Mouse (Mus musculus): ENCODE measurements around the gene Slc4a4. TPM values are rescaled to one million over a fixed set of nuclear protein-coding genes. Genes with fewer than 3 reads are reported as not detected.

Slc4a4 gene
- polyA plus RNA-seq, 1 experiment from 2014 or later = 26.1 TPM

- H3K4me3 ChIP-seq (replicated peaks; ENCODE audit: low read depth, low read length) = no peak overlapping the region
- H3K4me1 ChIP-seq (replicated peaks; ENCODE audit: insufficient read depth, low read length) = no peaks in the 10 kb centered on the region
- TF ChIP-seq CTCF (IDR thresholded peaks at IDR 0.05; ENCODE audit: low read depth) = no peak
- no peak overlapping the region for H3K27ac ChIP-seq
- H3K36me3 ChIP-seq (ENCODE audit: insufficient read depth, low read length) = no peaks in the 10 kb centered on the region
- DNase-seq (ENCODE audit: low spot score) = no peak
- H3K4me2 ChIP-seq (ENCODE audit: low read length) = no peak overlapping the region
- no peaks in the 10 kb centered on the region for H3K27me3 ChIP-seq (ENCODE audit: insufficient read depth, low read length)
- H3K9ac ChIP-seq (ENCODE audit: low read depth, low read length) = no peak overlapping the region
- 95% methylated on average over 6 of the region's 6 CpGs for whole genome bisulfite sequencing
- no peaks in the 10 kb centered on the region for H3K9me3 ChIP-seq (replicated peaks; ENCODE audit: low read length)
- ATAC-seq (replicated peaks; ENCODE audit: low FRiP score, low read depth) = no peak
These were observed 110.7 kb downstream of the Slc4a4 start for GRCm38 (mm10) chr5:88997277-88997676.

GRCm38 (mm10) chr5:88999793-89000192 lies 113.2 kb downstream of the Slc4a4 start:
- no peaks in the 10 kb centered on the region for H3K27me3 ChIP-seq (ENCODE audit: insufficient read depth, low read length)
- H3K36me3 ChIP-seq (ENCODE audit: insufficient read depth, low read length) = no peaks in the 10 kb centered on the region
- ATAC-seq (replicated peaks; ENCODE audit: low FRiP score, low read depth) (no peak), DNase-seq (ENCODE audit: low spot score) (no peak)
- H3K9ac ChIP-seq (ENCODE audit: low read depth, low read length) = no peak overlapping the region
- H3K27ac ChIP-seq = no peak overlapping the region
- no peaks in the 10 kb centered on the region for H3K9me3 ChIP-seq (replicated peaks; ENCODE audit: low read length)
- H3K4me2 ChIP-seq (ENCODE audit: low read length) = no peak overlapping the region
- no peaks in the 10 kb centered on the region for H3K4me1 ChIP-seq (replicated peaks; ENCODE audit: insufficient read depth, low read length)
- no peak overlapping the region for H3K4me3 ChIP-seq (replicated peaks; ENCODE audit: low read depth, low read length)
- no peak for TF ChIP-seq CTCF (IDR thresholded peaks at IDR 0.05; ENCODE audit: low read depth)
- WGBS = 81% methylated on average over 6 of the region's 6 CpGs

GRCm38 (mm10) chr5:89000598-89000997 lies 114.0 kb downstream of the Slc4a4 start:
- H3K4me1 ChIP-seq (replicated peaks; ENCODE audit: insufficient read depth, low read length) = no peaks in the 10 kb centered on the region
- TF ChIP-seq CTCF (IDR thresholded peaks at IDR 0.05; ENCODE audit: low read depth) = no peak
- H3K9ac ChIP-seq (ENCODE audit: low read depth, low read length) = no peak overlapping the region
- H3K4me2 ChIP-seq (ENCODE audit: low read length) = no peak overlapping the region
- ATAC-seq (replicated peaks; ENCODE audit: low FRiP score, low read depth) (no peak), DNase-seq (ENCODE audit: low spot score) (no peak)
- H3K4me3 ChIP-seq (replicated peaks; ENCODE audit: low read depth, low read length) = no peak overlapping the region
- H3K27me3 ChIP-seq (ENCODE audit: insufficient read depth, low read length) = no peaks in the 10 kb centered on the region
- WGBS = 94% methylated on average over 7 of the region's 7 CpGs
- H3K27ac ChIP-seq = no peak overlapping the region
- H3K9me3 ChIP-seq (replicated peaks; ENCODE audit: low read length) = no peaks in the 10 kb centered on the region
- no peaks in the 10 kb centered on the region for H3K36me3 ChIP-seq (ENCODE audit: insufficient read depth, low read length)

- no peak for ATAC-seq (replicated peaks; ENCODE audit: low FRiP score, low read depth)
- peak; percentile 81 for DNase-seq (ENCODE audit: low spot score)
- 43% methylated on average over 5 of the region's 5 CpGs for WGBS
These were observed 123.5 kb downstream of the Slc4a4 start for GRCm38 (mm10) chr5:89010116-89010515.

GRCm38 (mm10) chr5:89012456-89012855 lies 125.8 kb downstream of the Slc4a4 start:
- H3K27ac ChIP-seq = no peak overlapping the region
- ATAC-seq (replicated peaks; ENCODE audit: low FRiP score, low read depth) (no peak), DNase-seq (ENCODE audit: low spot score) (no peak)
- 86% methylated on average over 3 of the region's 3 CpGs for WGBS
- H3K36me3 ChIP-seq (ENCODE audit: insufficient read depth, low read length) = no peaks in the 10 kb centered on the region
- no peak for TF ChIP-seq CTCF (IDR thresholded peaks at IDR 0.05; ENCODE audit: low read depth)
- H3K9me3 ChIP-seq (replicated peaks; ENCODE audit: low read length) = no peaks in the 10 kb centered on the region
- no peak overlapping the region for H3K4me3 ChIP-seq (replicated peaks; ENCODE audit: low read depth, low read length)
- H3K4me1 ChIP-seq (replicated peaks; ENCODE audit: insufficient read depth, low read length) = 0 out of 2 replicates have a peak, but pooled peaks cover 3% of the 10 kb centered on the region
- H3K4me2 ChIP-seq (ENCODE audit: low read length) = no peak overlapping the region
- H3K27me3 ChIP-seq (ENCODE audit: insufficient read depth, low read length) = no peaks in the 10 kb centered on the region
- H3K9ac ChIP-seq (ENCODE audit: low read depth, low read length) = no peak overlapping the region

More at GRCm38 (mm10) chr5:89010116-89010515, 123.5 kb downstream of the Slc4a4 start:
- Histone ChIP-seq H3K9me3 (replicated peaks; ENCODE audit: low read length) (no peaks in the 10 kb centered on the region), H3K27ac (no peak overlapping the region), H3K4me2 (ENCODE audit: low read length) (no peak overlapping the region), H3K36me3 (ENCODE audit: insufficient read depth, low read length) (no peaks in the 10 kb centered on the region), H3K27me3 (ENCODE audit: insufficient read depth, low read length) (no peaks in the 10 kb centered on the region), H3K4me3 (replicated peaks; ENCODE audit: low read depth, low read length) (no peak overlapping the region), H3K4me1 (replicated peaks; ENCODE audit: insufficient read depth, low read length) (0 out of 2 replicates have a peak, but pooled peaks cover 3% of the 10 kb centered on the region), H3K9ac (ENCODE audit: low read depth, low read length) (no peak overlapping the region)
- TF ChIP-seq CTCF (IDR thresholded peaks at IDR 0.05; ENCODE audit: low read depth) = no peak

GRCm38 (mm10) chr5:89014782-89015181 lies 128.2 kb downstream of the Slc4a4 start:
- Histone ChIP-seq H3K4me3 (replicated peaks; ENCODE audit: low read depth, low read length) (no peak overlapping the region), H3K4me2 (ENCODE audit: low read length) (no peak overlapping the region), H3K9ac (ENCODE audit: low read depth, low read length) (no peak overlapping the region), H3K27ac (no peak overlapping the region), H3K4me1 (replicated peaks; ENCODE audit: insufficient read depth, low read length) (no peaks in the 10 kb centered on the region), H3K9me3 (replicated peaks; ENCODE audit: low read length) (no peaks in the 10 kb centered on the region), H3K27me3 (ENCODE audit: insufficient read depth, low read length) (no peaks in the 10 kb centered on the region), H3K36me3 (ENCODE audit: insufficient read depth, low read length) (no peaks in the 10 kb centered on the region)
- ATAC-seq (replicated peaks; ENCODE audit: low FRiP score, low read depth) = no peak
- TF ChIP-seq CTCF (IDR thresholded peaks at IDR 0.05; ENCODE audit: low read depth) = no peak
- WGBS = 70% methylated on average over 2 of the region's 2 CpGs
- no peak for DNase-seq (ENCODE audit: low spot score)

- WGBS = 56% methylated on average over 5 of the region's 5 CpGs
- Histone ChIP-seq H3K27ac (no peak overlapping the region), H3K9me3 (replicated peaks; ENCODE audit: low read length) (no peaks in the 10 kb centered on the region), H3K4me2 (ENCODE audit: low read length) (no peak overlapping the region), H3K4me3 (replicated peaks; ENCODE audit: low read depth, low read length) (no peak overlapping the region), H3K9ac (ENCODE audit: low read depth, low read length) (no peak overlapping the region), H3K36me3 (ENCODE audit: insufficient read depth, low read length) (no peaks in the 10 kb centered on the region), H3K4me1 (replicated peaks; ENCODE audit: insufficient read depth, low read length) (no peaks in the 10 kb centered on the region), H3K27me3 (ENCODE audit: insufficient read depth, low read length) (no peaks in the 10 kb centered on the region)
- no peak for TF ChIP-seq CTCF (IDR thresholded peaks at IDR 0.05; ENCODE audit: low read depth)
- ATAC-seq (replicated peaks; ENCODE audit: low FRiP score, low read depth) (peak; percentile 83), DNase-seq (ENCODE audit: low spot score) (peak; percentile 13)
These were observed 129.3 kb downstream of the Slc4a4 start for GRCm38 (mm10) chr5:89015878-89016277.

Measured in kidney, postnatal 0 days (tissue).